Comparison of ENCODE assay signal across 9 mouse cellular contexts in the genomic region with DNA sequence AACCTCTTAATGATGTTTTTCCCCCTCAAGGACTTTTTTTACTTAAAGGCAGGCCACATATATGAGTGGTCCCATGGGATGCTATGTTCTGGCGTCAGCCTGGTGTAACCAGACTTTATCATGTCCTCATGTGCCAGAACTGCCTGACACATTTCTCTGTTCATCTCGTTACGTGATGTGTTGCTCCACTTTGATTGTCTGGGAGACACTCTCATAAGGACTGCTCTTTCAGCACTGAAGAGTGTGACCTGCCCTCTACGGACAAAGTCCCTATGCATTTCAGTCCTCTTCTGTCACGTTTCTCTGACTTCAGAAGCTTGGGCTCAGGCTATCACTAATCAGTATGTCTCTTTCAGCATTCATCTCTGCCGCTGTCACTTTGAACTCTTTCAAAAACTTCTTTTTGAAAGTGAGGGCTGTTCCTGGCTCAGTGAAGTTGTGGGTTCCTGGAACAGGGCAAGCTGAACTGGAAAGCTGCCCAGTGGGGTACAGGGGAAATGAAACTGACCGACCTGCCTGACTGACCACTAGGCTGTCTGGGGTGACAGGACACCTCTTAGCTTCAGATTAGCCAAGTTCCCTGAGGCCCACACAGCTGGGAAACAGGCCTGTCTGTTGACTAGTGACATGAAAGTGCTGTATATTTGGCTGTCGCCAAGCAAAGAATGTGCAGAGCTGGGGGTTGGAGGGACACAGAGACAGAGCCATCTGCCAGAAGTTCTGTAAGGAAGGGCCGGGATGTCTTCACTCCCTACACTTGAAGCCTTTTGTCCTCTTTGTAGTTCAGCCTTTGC. TPM values are rescaled to one million over a fixed set of nuclear protein-coding genes. Genes with fewer than 3 reads are reported as not detected.
A peak's percentile ranks its signal among the peaks of the same experiment; 100 is the strongest.
DNase-seq lines count a peak whose midpoint lies in the region; ATAC-seq lines count a peak whose summit lies in the region.
"Had no signal": no experiment of that assay in that cellular context is flagged by ENCODE, and none has a peak within 500 bp of the region (broad histone marks: within the 10 kb centered on the region; RNA-seq: fewer than 3 reads in every experiment).

No protein-coding gene starts in this region.

- H3K4me3 ChIP-seq in liver, embryonic 15.5 days (replicated peaks): no peak overlapping the region
- H3K4me3 ChIP-seq in liver, embryonic 11.5 days (ENCODE audit: low read depth, low read length): no peak overlapping the region
- no peak overlapping the region for H3K4me3 ChIP-seq in hindbrain, embryonic 12.5 days
- H3K4me3 ChIP-seq in intestine, embryonic 15.5 days (replicated peaks): no peak overlapping the region

- no peak for DNase-seq in liver, embryonic 11.5 days (ENCODE audit: low spot score)
- peak; percentile 20 to 53 for DNase-seq in heart, adult 9 months (ENCODE audit: low spot score in 2 of 2)
- peak; percentile 57 to 81 for DNase-seq in lung, postnatal 4 days
- no peak for DNase-seq in gastrocnemius, adult 18-20 months (ENCODE audit: low spot score)
- DNase-seq: cerebellum, adult 11-12 months had no signal

- no peaks in the 10 kb centered on the region; the same call in none of the 2 replicates for H3K4me1 ChIP-seq in liver, embryonic 15.5 days (replicated peaks)
- H3K4me1 ChIP-seq in liver, embryonic 11.5 days (replicated peaks; ENCODE audit: control insufficient read depth, insufficient read depth, low read length): no peaks in the 10 kb centered on the region
- peaks cover 15% of the 10 kb centered on the region for H3K4me1 ChIP-seq in hindbrain, embryonic 12.5 days
- peaks cover 21% of the 10 kb centered on the region for H3K4me1 ChIP-seq in intestine, embryonic 15.5 days (replicated peaks)

- H3K27ac ChIP-seq in liver, embryonic 15.5 days (replicated peaks): no peak overlapping the region
- H3K27ac ChIP-seq in liver, embryonic 11.5 days (ENCODE audit: low read depth, low read length): no peak overlapping the region
- H3K27ac ChIP-seq in hindbrain, embryonic 12.5 days: 0 out of 2 replicates have a peak overlapping the region, but pooled peaks have one; percentile 35
- no peak overlapping the region for H3K27ac ChIP-seq in intestine, embryonic 15.5 days

- no peak overlapping the region for H3K4me2 ChIP-seq in liver, embryonic 15.5 days
- H3K4me2 ChIP-seq in liver, embryonic 11.5 days: no peak overlapping the region
- H3K4me2 ChIP-seq in hindbrain, embryonic 12.5 days (replicated peaks): no peak overlapping the region
- H3K4me2 ChIP-seq in intestine, embryonic 15.5 days (replicated peaks): no peak overlapping the region

- H3K36me3 ChIP-seq in liver, embryonic 15.5 days (replicated peaks): no peaks in the 10 kb centered on the region
- H3K36me3 ChIP-seq in liver, embryonic 11.5 days (ENCODE audit: control insufficient read depth, insufficient read depth, low read length): no peaks in the 10 kb centered on the region
- no peaks in the 10 kb centered on the region for H3K36me3 ChIP-seq in hindbrain, embryonic 12.5 days
- H3K36me3 ChIP-seq in intestine, embryonic 15.5 days: no peaks in the 10 kb centered on the region

- no peaks in the 10 kb centered on the region for H3K9me3 ChIP-seq in liver, embryonic 15.5 days (replicated peaks)
- H3K9me3 ChIP-seq in liver, embryonic 11.5 days (ENCODE audit: control insufficient read depth, low read length): no peaks in the 10 kb centered on the region
- no peaks in the 10 kb centered on the region for H3K9me3 ChIP-seq in hindbrain, embryonic 12.5 days (replicated peaks)
- H3K9me3 ChIP-seq in intestine, embryonic 15.5 days: no peaks in the 10 kb centered on the region

- no peaks in the 10 kb centered on the region for H3K27me3 ChIP-seq in liver, embryonic 15.5 days
- no peaks in the 10 kb centered on the region for H3K27me3 ChIP-seq in liver, embryonic 11.5 days (replicated peaks; ENCODE audit: control insufficient read depth, insufficient read depth, low read length)
- no peaks in the 10 kb centered on the region for H3K27me3 ChIP-seq in hindbrain, embryonic 12.5 days
- H3K27me3 ChIP-seq in intestine, embryonic 15.5 days (replicated peaks): no peaks in the 10 kb centered on the region

- H3K9ac ChIP-seq in liver, embryonic 15.5 days: no peak overlapping the region
- H3K9ac ChIP-seq in liver, embryonic 11.5 days (ENCODE audit: low read depth, low read length): no peak overlapping the region
- no peak overlapping the region for H3K9ac ChIP-seq in hindbrain, embryonic 12.5 days
- no peak overlapping the region for H3K9ac ChIP-seq in intestine, embryonic 15.5 days

- ATAC-seq in liver, embryonic 15.5 days (ENCODE audit: insufficient read depth): peak; percentile 25; the same call in 1 of the 2 replicates
- ATAC-seq in liver, embryonic 11.5 days (replicated peaks; ENCODE audit: low FRiP score): no peak
- peak; percentile 56; the same call in 1 of the 2 replicates for ATAC-seq in hindbrain, embryonic 12.5 days (ENCODE audit: low FRiP score)
- ATAC-seq in intestine, embryonic 15.5 days: no peak

- WGBS in liver, embryonic 15.5 days (ENCODE audit: insufficient replicate concordance): 56% methylated on average over 9 of the region's 9 CpGs
- WGBS in liver, embryonic 11.5 days: 65% methylated on average over 9 of the region's 9 CpGs
- 39% methylated on average over 9 of the region's 9 CpGs for WGBS in hindbrain, embryonic 12.5 days
- WGBS in intestine, embryonic 15.5 days: 63% methylated on average over 9 of the region's 9 CpGs

RNA-seq across cellular contexts. Expression of a gene that starts 10.7 kb away (rescaled TPM):
- 0.46 and 0.51 TPM in 2 replicates for polyA plus RNA-seq in liver, embryonic 15.5 days (2015; fragmentation: Nextera tagmentation; extraction: Ambion mirVana)
- 2.6 and 4.8 TPM in 2 replicates for polyA plus RNA-seq in liver, embryonic 11.5 days (2014; fragmentation: Nextera tagmentation; extraction: Ambion mirVana)
- 27.2 and 31.0 TPM in 2 replicates for polyA plus RNA-seq in hindbrain, embryonic 12.5 days (2016; fragmentation: Nextera tagmentation; extraction: Ambion mirVana)
- 10.3 and 10.4 TPM in 2 replicates for polyA plus RNA-seq in intestine, embryonic 15.5 days (2015; fragmentation: Nextera tagmentation; extraction: Ambion mirVana)
- 100 to 1,000 TPM; 122 to 135 TPM for total RNA-seq in gastrocnemius, adult 18-20 months (2021)
- total RNA-seq: neutrophil, adult 5-6 weeks had no signal

Comparison
In these comparisons a context has a peak if more than half of its experiments do, and no peak if none do; other contexts are left out.
1. ATAC-seq: peak in liver, embryonic 15.5 days (single experiment) and hindbrain, embryonic 12.5 days (single experiment); none in liver, embryonic 11.5 days (single experiment) and intestine, embryonic 15.5 days (single experiment).
2. DNase-seq: peak in heart, adult 9 months (2 of 2) and lung, postnatal 4 days (2 of 2); none in liver, embryonic 11.5 days (single experiment) and gastrocnemius, adult 18-20 months (single experiment).